Comparison of ENCODE assay signal across 9 mouse cellular contexts in genomic region chr13:15468421-15468820, GRCm38 (mm10). TPM values are rescaled to one million over a fixed set of nuclear protein-coding genes. Genes with fewer than 3 reads are reported as not detected.
DNase-seq lines count a peak whose midpoint lies in the region; ATAC-seq lines count a peak whose summit lies in the region.
"Had no signal": no experiment of that assay in that cellular context is flagged by ENCODE, and none has a peak within 500 bp of the region (broad histone marks: within the 10 kb centered on the region; RNA-seq: fewer than 3 reads in every experiment).

No protein-coding gene starts in this region.

- H3K27ac ChIP-seq in neural tube, embryonic 11.5 days (ENCODE audit: low read depth, low read length) = peak overlapping the region; percentile 44; the same call in 1 of the 2 replicates
- H3K27ac ChIP-seq in embryonic facial prominence, embryonic 13.5 days = no peak overlapping the region
- no peak overlapping the region for H3K27ac ChIP-seq in limb, embryonic 11.5 days (replicated peaks; ENCODE audit: low read depth, low read length)
- H3K27ac ChIP-seq in stomach, embryonic 15.5 days = no peak overlapping the region
- H3K27ac ChIP-seq: heart, adult 2 months had no signal

- peak overlapping the region; percentile 72 for H3K4me2 ChIP-seq in neural tube, embryonic 11.5 days (ENCODE audit: low read depth)
- peak overlapping the region; percentile 62 for H3K4me2 ChIP-seq in embryonic facial prominence, embryonic 13.5 days
- H3K4me2 ChIP-seq in limb, embryonic 11.5 days (ENCODE audit: low read depth, severe bottlenecking) = no peak overlapping the region; the same call in 1 of the 2 replicates
- 0 out of 2 replicates have a peak overlapping the region, but pooled peaks have one; percentile 2 for H3K4me2 ChIP-seq in stomach, embryonic 15.5 days

- no peak overlapping the region for H3K9ac ChIP-seq in neural tube, embryonic 11.5 days (ENCODE audit: low read length)
- H3K9ac ChIP-seq in embryonic facial prominence, embryonic 13.5 days = no peak overlapping the region
- H3K9ac ChIP-seq in limb, embryonic 11.5 days (ENCODE audit: low read length) = no peak overlapping the region
- H3K9ac ChIP-seq in stomach, embryonic 15.5 days = no peak overlapping the region

- DNase-seq in neural tube, embryonic 11.5 days (ENCODE audit: low spot score) = peak; percentile 31
- DNase-seq in neural tube, embryonic 10.5 days (ENCODE audit: extremely low spot score, low spot score) = no peak
- DNase-seq in limb, embryonic 11.5 days (ENCODE audit: low spot score) = peak; percentile 43
- DNase-seq in urinary bladder, adult 18-20 months (ENCODE audit: low spot score in 2 of 2) = no peak
- DNase-seq: heart, adult 2 months; lung, adult 18-20 months had no signal

- H3K9me3 ChIP-seq in neural tube, embryonic 11.5 days (ENCODE audit: control insufficient read depth, low read length) = no peaks in the 10 kb centered on the region
- H3K9me3 ChIP-seq in embryonic facial prominence, embryonic 13.5 days = no peaks in the 10 kb centered on the region
- no peaks in the 10 kb centered on the region for H3K9me3 ChIP-seq in limb, embryonic 11.5 days (ENCODE audit: control insufficient read depth, low read length)
- no peaks in the 10 kb centered on the region for H3K9me3 ChIP-seq in stomach, embryonic 15.5 days

- 15% methylated on average over 4 of the region's 4 CpGs for WGBS in neural tube, embryonic 11.5 days
- 24% methylated on average over 4 of the region's 4 CpGs for WGBS in embryonic facial prominence, embryonic 13.5 days
- 6% methylated on average over 4 of the region's 4 CpGs for WGBS in limb, embryonic 11.5 days
- 33% methylated on average over 4 of the region's 4 CpGs for WGBS in stomach, embryonic 15.5 days

- H3K4me1 ChIP-seq in neural tube, embryonic 11.5 days (ENCODE audit: control insufficient read depth, insufficient read depth, low read length) = peaks cover 22% of the 10 kb centered on the region
- peaks cover 67% of the 10 kb centered on the region for H3K4me1 ChIP-seq in embryonic facial prominence, embryonic 13.5 days
- H3K4me1 ChIP-seq in limb, embryonic 11.5 days (ENCODE audit: control insufficient read depth, insufficient read depth, low read length) = peaks cover 36% of the 10 kb centered on the region
- H3K4me1 ChIP-seq in stomach, embryonic 15.5 days = peaks cover 5% of the 10 kb centered on the region; the same call in 1 of the 2 replicates

- H3K36me3 ChIP-seq in neural tube, embryonic 11.5 days (ENCODE audit: control insufficient read depth, insufficient read depth, low read length) = no peaks in the 10 kb centered on the region
- H3K36me3 ChIP-seq in embryonic facial prominence, embryonic 13.5 days = no peaks in the 10 kb centered on the region
- H3K36me3 ChIP-seq in limb, embryonic 11.5 days (ENCODE audit: control insufficient read depth, insufficient read depth, low read length) = no peaks in the 10 kb centered on the region
- H3K36me3 ChIP-seq in stomach, embryonic 15.5 days = no peaks in the 10 kb centered on the region

- H3K4me3 ChIP-seq in neural tube, embryonic 11.5 days (ENCODE audit: low read depth, low read length) = no peak overlapping the region
- no peak overlapping the region for H3K4me3 ChIP-seq in embryonic facial prominence, embryonic 13.5 days
- H3K4me3 ChIP-seq in limb, embryonic 11.5 days (ENCODE audit: low read depth, low read length) = 0 out of 2 replicates have a peak overlapping the region, but pooled peaks have one; percentile 3
- H3K4me3 ChIP-seq in stomach, embryonic 15.5 days (replicated peaks) = no peak overlapping the region
- H3K4me3 ChIP-seq: heart, adult 2 months had no signal

- no peak for ATAC-seq in neural tube, embryonic 11.5 days (ENCODE audit: insufficient read depth, low FRiP score, low TSS enrichment)
- ATAC-seq in embryonic facial prominence, embryonic 13.5 days (ENCODE audit: insufficient number of reproducible peaks, insufficient read depth, low FRiP score, low TSS enrichment, low read depth) = no peak
- ATAC-seq in limb, embryonic 11.5 days (ENCODE audit: insufficient number of reproducible peaks, low FRiP score, low TSS enrichment, low read depth) = no peak
- ATAC-seq in stomach, embryonic 15.5 days (ENCODE audit: insufficient read depth, low FRiP score, low read depth) = no peak
- no peak for ATAC-seq in frontal cortex, adult (ENCODE audit: low TSS enrichment)

- H3K27me3 ChIP-seq in neural tube, embryonic 11.5 days (ENCODE audit: control insufficient read depth, insufficient read depth, low read length) = no peaks in the 10 kb centered on the region
- no peaks in the 10 kb centered on the region for H3K27me3 ChIP-seq in embryonic facial prominence, embryonic 13.5 days
- H3K27me3 ChIP-seq in limb, embryonic 11.5 days (ENCODE audit: control insufficient read depth, insufficient read depth, low read length) = no peaks in the 10 kb centered on the region
- no peaks in the 10 kb centered on the region for H3K27me3 ChIP-seq in stomach, embryonic 15.5 days (replicated peaks)

RNA-seq across cellular contexts. Expression of gene Gli3, which starts 5.4 kb away (rescaled TPM):
- polyA plus RNA-seq in neural tube, embryonic 11.5 days (2014; fragmentation: Nextera tagmentation; extraction: Ambion mirVana) = 32.3 and 35.4 TPM in 2 replicates
- polyA plus RNA-seq in embryonic facial prominence, embryonic 13.5 days (2015; fragmentation: Nextera tagmentation; extraction: Ambion mirVana) = 32.8 and 38.3 TPM in 2 replicates
- 41.5 and 42.4 TPM in 2 replicates for polyA plus RNA-seq in limb, embryonic 11.5 days (2014; fragmentation: Nextera tagmentation; extraction: Ambion mirVana)
- polyA plus RNA-seq in stomach, embryonic 15.5 days (2015; fragmentation: Nextera tagmentation; extraction: Ambion mirVana) = 17.8 and 18.9 TPM in 2 replicates

Comparison
In these comparisons a context has a peak if more than half of its experiments do, and no peak if none do; other contexts are left out.
1. DNase-seq: peak in neural tube, embryonic 11.5 days (single experiment) and limb, embryonic 11.5 days (single experiment); none in neural tube, embryonic 10.5 days (single experiment) and urinary bladder, adult 18-20 months (0 of 2).